Mouse (Mus musculus) limb, embryonic 14.5 days (tissue): Measurements from ENCODE around the gene Map3k20. TPM values are rescaled to one million over a fixed set of nuclear protein-coding genes. Genes with fewer than 3 reads are reported as not detected.

Experiments
- ATAC-seq: fragments of 200-750 bp; cut with Nextera tagmentation; 2 replicates; pipeline ENCODE4 v1.8.0; 2017; ENCODE audit warnings: low read depth, moderate number of reproducible peaks, moderate TSS enrichment; ENCODE audit not compliant: low FRiP score
- DNase-seq: peaks from one replicate; pipeline ENCODE4 v3.0.0-alpha.2; 2015; ENCODE audit warnings: low spot score
- H3K27ac ChIP-seq: fragments of 300-500 bp; sonication (generic); replicated peaks from 2 replicates; pipeline ENCODE4 v1.5.1; 2014; ENCODE audit warnings: low read depth, mild to moderate bottlenecking, low read length, moderate library complexity, mixed read lengths
- H3K27me3 ChIP-seq: fragments of 300-500 bp; sonication (generic); 2 replicates; pipeline ENCODE4 v1.6.1; 2014; ENCODE audit warnings: low read length, mixed read lengths; ENCODE audit not compliant: control insufficient read depth, insufficient read depth
- H3K36me3 ChIP-seq: fragments of 300-500 bp; sonication (generic); 2 replicates; pipeline ENCODE4 v1.6.1; 2014; ENCODE audit warnings: mild to moderate bottlenecking, low read length, moderate library complexity, mixed read lengths; ENCODE audit not compliant: control insufficient read depth, insufficient read depth
- H3K4me1 ChIP-seq: fragments of 300-500 bp; sonication (generic); 2 replicates; pipeline ENCODE4 v1.6.1; 2014; ENCODE audit warnings: antibody characterized with exemption, low read length, mixed read lengths; ENCODE audit not compliant: control insufficient read depth, insufficient read depth
- H3K4me2 ChIP-seq: fragments of 300-500 bp; sonication (generic); replicated peaks from 2 replicates; pipeline ENCODE4 v1.6.1; 2014; ENCODE audit warnings: low read depth, mild to moderate bottlenecking, low read length, moderate library complexity; ENCODE audit not compliant: severe bottlenecking
- H3K4me3 ChIP-seq: fragments of 300-500 bp; sonication (generic); replicated peaks from 2 replicates; pipeline ENCODE4 v1.5.1; 2014; ENCODE audit warnings: low read length
- H3K9ac ChIP-seq: fragments of 300-500 bp; sonication (generic); 2 replicates; pipeline ENCODE4 v1.6.1; 2014; ENCODE audit warnings: mild to moderate bottlenecking, low read depth, low read length, moderate library complexity; ENCODE audit not compliant: severe bottlenecking
- H3K9me3 ChIP-seq: fragments of 300-500 bp; sonication (generic); 2 replicates; pipeline ENCODE4 v1.6.1; 2016; ENCODE audit warnings: low read length; ENCODE audit not compliant: control insufficient read depth
- POLR2A ChIP-seq: fragments of 200-500 bp; IDR thresholded peaks from 2 replicates; pipeline ENCODE4 v1.8.0; 2012; ENCODE audit warnings: inconsistent platforms, mild to moderate bottlenecking, moderate library complexity, borderline replicate concordance; ENCODE audit not compliant: insufficient read depth, insufficient read length; ENCODE audit errors: extremely low read depth
- WGBS: fragments of 180-500 bp; shearing (Covaris S2); extraction: QIAGEN DNeasy Blood & Tissue Kit; methylation state at CpG from one replicate; pipeline ENCODE4 v1.1.7; 2014; 5-methylcytosine and 5-hydroxymethylcytosine counted together
- polyA plus RNA-seq, 2 experiments: library from polyadenylated mRNA; depleted of rRNA in 1 of 2; stranded (reverse) in 1 of 2; unstranded in 1 of 2; fragments of >200 nt; fragmentation: Nextera tagmentation in 1 of 2; extraction: Ambion mirVana in 1 of 2; gene quantifications; 2 replicates each; pipeline versions ENCODE4 v1.2.1 to v1.2.3; 2012 to 2014

The Map3k20 gene
- polyA plus RNA-seq, 2 experiments, result 14.6 to 18.2 TPM

DNA sequence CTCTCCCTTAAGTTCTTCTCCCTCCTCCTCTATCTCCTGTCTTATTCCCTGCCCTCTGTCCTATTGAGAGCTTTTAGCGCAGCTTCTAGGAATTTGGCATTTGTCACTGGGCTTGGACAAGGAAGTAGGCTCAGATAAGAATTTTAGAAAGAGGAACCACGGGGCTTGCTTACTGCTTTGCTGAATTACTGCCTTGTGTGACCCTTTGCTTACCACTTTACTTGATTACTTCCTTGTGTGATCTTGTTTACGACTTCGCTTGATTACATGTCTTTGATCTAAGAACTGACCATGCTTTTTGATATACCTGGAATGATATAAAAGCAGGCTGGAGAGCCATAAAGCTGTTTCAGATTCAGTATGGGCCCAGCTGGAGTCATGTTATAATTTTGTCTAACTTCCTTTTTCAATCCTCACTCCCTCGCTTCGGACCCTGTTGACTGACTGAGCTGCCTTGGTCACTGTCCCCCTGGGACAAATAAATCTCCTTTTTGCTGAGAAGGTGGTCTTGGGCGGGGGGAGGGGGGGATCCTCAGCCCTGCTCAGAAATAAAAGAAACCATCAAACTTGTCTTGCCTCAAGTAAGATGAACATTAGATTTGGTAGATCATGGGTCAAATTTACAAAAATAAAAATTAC is 179.1 kb downstream of the Map3k20 start:
- no peaks in the 10 kb centered on the region for H3K9me3 ChIP-seq
- no peaks in the 10 kb centered on the region for H3K27me3 ChIP-seq
- WGBS, result 14% methylated on average over 7 of the region's 7 CpGs
- no peak overlapping the region for H3K9ac ChIP-seq
- no peaks in the 10 kb centered on the region for H3K4me1 ChIP-seq
- ATAC-seq (no peak), DNase-seq (no peak)
- H3K4me3 ChIP-seq, result no peak overlapping the region
- H3K27ac ChIP-seq, result no peak overlapping the region
- TF ChIP-seq POLR2A, result no peak
- no peaks in the 10 kb centered on the region for H3K36me3 ChIP-seq
- no peak overlapping the region for H3K4me2 ChIP-seq

DNA sequence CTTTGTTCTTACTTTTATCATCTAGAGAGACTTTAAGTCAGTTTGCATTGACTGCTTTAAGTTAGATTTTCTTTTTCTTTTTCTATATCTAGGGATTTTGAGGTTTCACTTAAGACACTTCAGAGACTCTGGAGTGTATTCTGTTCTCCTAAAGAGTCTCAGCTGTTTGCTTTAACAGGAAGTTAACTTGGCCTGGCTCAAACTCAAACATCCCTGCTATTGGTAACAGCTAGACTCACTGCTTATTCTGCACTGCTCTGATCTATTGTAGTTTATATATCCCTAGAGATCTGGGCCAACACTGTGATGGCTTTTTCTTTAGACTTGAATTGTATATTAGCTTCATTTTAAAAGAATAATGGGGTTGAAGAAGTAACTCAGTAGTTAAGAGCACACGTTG is 182.2 kb downstream of the Map3k20 start:
- DNase-seq (peak; percentile 38), ATAC-seq (no peak)
- H3K9ac ChIP-seq, result no peak overlapping the region
- H3K9me3 ChIP-seq, result no peaks in the 10 kb centered on the region
- no peak overlapping the region for H3K4me3 ChIP-seq
- H3K27ac ChIP-seq, result 0 out of 2 replicates have a peak overlapping the region, but pooled peaks have one; percentile 19
- H3K27me3 ChIP-seq, result no peaks in the 10 kb centered on the region
- H3K4me1 ChIP-seq, result 0 out of 2 replicates have a peak, but pooled peaks cover 3% of the 10 kb centered on the region
- 65% methylated on average over 1 of the region's 1 CpGs for WGBS
- no peaks in the 10 kb centered on the region for H3K36me3 ChIP-seq
- H3K4me2 ChIP-seq, result no peak overlapping the region
- no peak for TF ChIP-seq POLR2A

DNA sequence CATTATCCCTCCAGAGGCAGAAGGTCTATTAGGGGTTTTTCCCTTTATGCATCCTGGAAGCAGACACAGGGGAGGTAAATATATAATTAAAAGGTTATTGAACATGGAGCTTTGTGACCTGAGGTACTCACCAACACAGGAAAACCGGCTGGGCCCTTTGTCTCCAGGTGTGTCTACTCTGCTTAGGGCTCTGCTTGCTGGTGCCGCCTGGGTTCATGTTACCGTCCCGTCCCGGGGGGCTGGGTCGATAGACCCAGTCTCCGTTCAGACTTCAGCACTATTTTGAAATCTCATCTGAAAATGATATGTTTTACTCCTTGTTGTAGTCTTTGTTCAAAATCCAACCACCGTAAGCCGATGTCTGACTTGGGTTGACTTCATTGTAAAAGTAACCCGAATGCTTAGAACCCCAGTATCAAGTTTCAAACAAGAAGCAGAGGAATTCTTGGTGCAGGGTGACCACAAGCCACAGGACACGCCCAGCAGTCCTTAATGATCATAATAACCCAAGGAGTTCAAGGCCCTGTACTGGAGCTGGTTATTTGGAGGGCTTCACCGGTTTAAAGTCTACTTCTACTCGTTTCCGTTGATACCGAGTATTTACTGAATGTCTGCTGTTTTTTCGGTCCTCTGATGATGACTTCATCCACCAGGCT is 186.1 kb downstream of the Map3k20 start:
- no peak overlapping the region for H3K4me2 ChIP-seq
- no peak for ATAC-seq
- DNase-seq, result no peak

DNA sequence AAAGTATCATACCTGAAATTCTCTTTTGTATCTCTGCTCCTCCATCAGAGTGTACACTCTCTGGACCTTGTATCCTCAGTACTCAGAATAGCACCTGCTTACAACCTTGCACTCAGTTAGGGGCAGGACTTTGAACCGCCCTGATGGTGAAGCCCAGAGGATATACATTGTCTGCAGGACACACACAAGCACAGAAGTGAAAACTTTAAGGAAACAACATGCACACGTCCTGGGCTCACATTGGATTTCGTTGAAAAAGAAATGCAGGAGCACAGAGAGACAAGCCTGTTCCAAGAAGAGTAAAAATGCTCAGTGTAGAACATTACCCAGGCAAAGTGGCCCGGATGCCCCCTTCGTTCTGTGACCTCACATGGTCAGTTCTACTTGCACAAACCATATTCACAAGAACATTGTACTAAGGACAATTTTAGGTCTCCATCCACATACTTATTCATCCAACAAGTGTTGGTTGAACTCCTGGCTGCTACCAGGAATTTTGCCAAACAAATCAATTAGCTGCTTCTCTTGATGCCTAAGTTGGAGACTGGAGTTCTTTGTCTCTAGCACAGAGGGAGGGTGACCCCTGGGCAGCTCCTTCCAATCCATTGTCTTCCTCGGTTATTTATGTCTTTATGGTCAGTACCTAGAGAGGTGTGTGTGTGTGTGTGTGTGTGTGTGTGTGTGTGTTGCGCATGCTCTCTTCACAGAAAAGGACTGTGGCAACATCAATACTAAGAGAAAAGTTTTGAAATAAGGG is 189.3 kb downstream of the Map3k20 start:
- Histone ChIP-seq H3K4me1 (peaks cover 14% of the 10 kb centered on the region), H3K4me2 (peak overlapping the region; percentile 65; the same call in 1 of the 2 replicates), H3K27ac (no peak overlapping the region), H3K27me3 (no peaks in the 10 kb centered on the region), H3K36me3 (peaks cover 5% of the 10 kb centered on the region), H3K9me3 (no peaks in the 10 kb centered on the region), H3K9ac (no peak overlapping the region), H3K4me3 (no peak overlapping the region)
- no peak for TF ChIP-seq POLR2A
- 46% methylated on average over 7 of the region's 7 CpGs for WGBS
- no peak for ATAC-seq
- no peak for DNase-seq

More for the DNA sequence above, 186.1 kb downstream of the Map3k20 start:
- Histone ChIP-seq H3K36me3 (no peaks in the 10 kb centered on the region), H3K27me3 (no peaks in the 10 kb centered on the region), H3K4me3 (no peak overlapping the region), H3K27ac (no peak overlapping the region), H3K4me1 (0 out of 2 replicates have a peak, but pooled peaks cover 3% of the 10 kb centered on the region), H3K9ac (no peak overlapping the region), H3K9me3 (no peaks in the 10 kb centered on the region)
- no peak for TF ChIP-seq POLR2A
- 28% methylated on average over 16 of the region's 16 CpGs for WGBS

DNA sequence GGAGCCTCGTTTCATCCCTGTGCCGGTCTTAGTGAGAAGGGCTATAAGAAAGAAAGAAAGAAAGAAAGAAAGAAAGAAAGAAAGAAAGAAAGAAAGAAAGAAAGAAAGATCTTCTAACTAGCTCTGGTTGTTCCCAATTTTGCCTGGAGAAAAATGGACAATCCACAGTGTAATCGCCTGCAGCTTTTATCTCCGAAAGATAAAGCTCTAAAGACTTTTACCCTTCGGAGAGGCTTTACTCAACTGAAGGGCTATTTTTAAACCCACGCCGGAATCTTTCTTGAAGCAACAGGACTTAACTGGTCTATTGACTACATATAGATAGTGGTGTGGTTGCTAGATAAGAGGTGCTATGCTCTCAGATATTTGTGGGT is 190.0 kb downstream of the Map3k20 start:
- Histone ChIP-seq H3K27ac (peak overlapping the region; percentile 89), H3K27me3 (no peaks in the 10 kb centered on the region), H3K9ac (peak overlapping the region; percentile 87), H3K4me1 (peaks cover 14% of the 10 kb centered on the region), H3K4me2 (peak overlapping the region; percentile 65), H3K4me3 (peak overlapping the region; percentile 80), H3K9me3 (no peaks in the 10 kb centered on the region), H3K36me3 (peaks cover 12% of the 10 kb centered on the region)
- 2% methylated on average over 7 of the region's 7 CpGs for WGBS
- DNase-seq (peak; percentile 14), ATAC-seq (no peak)
- no peak for TF ChIP-seq POLR2A
